Mouse (Mus musculus) limb, embryonic 11.5 days (tissue): ENCODE measurements around the gene Ormdl3. TPM values are rescaled to one million over a fixed set of nuclear protein-coding genes. Genes with fewer than 3 reads are reported as not detected.

Experiments
- ATAC-seq: fragments of 200-750 bp; cut with Nextera tagmentation; 2 replicates; pipeline ENCODE4 v1.8.0; 2017; ENCODE audit warnings: low read depth; ENCODE audit not compliant: insufficient number of reproducible peaks, low FRiP score, low TSS enrichment
- DNase-seq: peaks from one replicate; pipeline ENCODE4 v3.0.0-alpha.2; 2015; ENCODE audit warnings: low spot score
- H3K27ac ChIP-seq: fragments of 300-500 bp; sonication (generic); replicated peaks from 2 replicates; pipeline ENCODE4 v1.5.1; 2014; ENCODE audit warnings: low read depth, mild to moderate bottlenecking, low read length
- H3K27me3 ChIP-seq: fragments of 300-500 bp; sonication (generic); 2 replicates; pipeline ENCODE4 v1.6.1; 2014; ENCODE audit warnings: mild to moderate bottlenecking, low read length, mixed read lengths; ENCODE audit not compliant: control insufficient read depth, insufficient read depth
- H3K36me3 ChIP-seq: fragments of 300-500 bp; sonication (generic); 2 replicates; pipeline ENCODE4 v1.6.1; 2014; ENCODE audit warnings: mild to moderate bottlenecking, low read length, moderate library complexity, mixed read lengths; ENCODE audit not compliant: control insufficient read depth, insufficient read depth
- H3K4me1 ChIP-seq: fragments of 300-500 bp; sonication (generic); 2 replicates; pipeline ENCODE4 v1.6.1; 2014; ENCODE audit warnings: low read length, mixed read lengths; ENCODE audit not compliant: control insufficient read depth, insufficient read depth
- H3K4me2 ChIP-seq: fragments of 300-500 bp; sonication (generic); 2 replicates; pipeline ENCODE4 v1.6.1; 2014; ENCODE audit warnings: low read depth, mild to moderate bottlenecking, moderate library complexity; ENCODE audit not compliant: severe bottlenecking
- H3K4me3 ChIP-seq: fragments of 300-500 bp; sonication (generic); 2 replicates; pipeline ENCODE4 v1.5.1; 2014; ENCODE audit warnings: low read depth, low read length
- H3K9ac ChIP-seq: fragments of 300-500 bp; sonication (generic); 2 replicates; pipeline ENCODE4 v1.6.1; 2014; ENCODE audit warnings: mild to moderate bottlenecking, low read length
- H3K9me3 ChIP-seq: fragments of 300-500 bp; sonication (generic); 2 replicates; pipeline ENCODE4 v1.6.1; 2016; ENCODE audit warnings: low read length; ENCODE audit not compliant: control insufficient read depth
- WGBS: fragments of 180-500 bp; shearing (Covaris S2); extraction: QIAGEN DNeasy Blood & Tissue Kit; methylation state at CpG from one replicate; pipeline ENCODE4 v1.1.7; 2014; 5-methylcytosine and 5-hydroxymethylcytosine counted together
- polyA plus RNA-seq: library from polyadenylated mRNA; unstranded; fragments of >200 nt; fragmentation: Nextera tagmentation; extraction: Ambion mirVana; gene quantifications from 2 replicates; pipeline ENCODE4 v1.2.1, GENCODE M21; 2014

Gene Ormdl3
- polyA plus RNA-seq, 1 experiment from 2014 or later = 9.6 TPM

DNA sequence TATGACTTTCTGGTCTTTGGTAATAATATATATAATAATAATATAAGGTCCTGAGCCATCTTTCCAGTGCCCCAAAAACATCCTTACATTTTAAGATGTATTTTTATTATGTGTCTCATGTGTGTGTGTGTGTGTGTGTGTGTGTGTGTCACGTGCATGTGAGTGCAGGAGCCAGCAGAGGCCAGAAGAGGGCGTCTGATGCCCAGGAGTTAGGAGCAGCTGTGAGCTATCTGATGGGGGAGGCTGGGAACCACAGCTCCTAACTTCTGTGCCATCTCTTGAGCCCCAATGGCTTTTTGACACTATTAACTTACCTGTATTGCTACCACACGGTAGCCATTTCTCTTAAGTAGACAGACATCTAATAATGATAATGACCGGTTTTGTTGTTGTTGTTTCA lies 33.2 kb downstream of the Ormdl3 start:
- ATAC-seq (no peak), DNase-seq (no peak)
- H3K4me2 ChIP-seq = no peak overlapping the region
- H3K9me3 ChIP-seq = no peaks in the 10 kb centered on the region
- no peak overlapping the region for H3K4me3 ChIP-seq
- no peak overlapping the region for H3K9ac ChIP-seq
- H3K27ac ChIP-seq = no peak overlapping the region
- no peaks in the 10 kb centered on the region for H3K4me1 ChIP-seq
- H3K27me3 ChIP-seq = 0 out of 2 replicates have a peak, but pooled peaks cover 3% of the 10 kb centered on the region
- 90% methylated on average over 4 of the region's 4 CpGs for WGBS
- no peaks in the 10 kb centered on the region for H3K36me3 ChIP-seq

DNA sequence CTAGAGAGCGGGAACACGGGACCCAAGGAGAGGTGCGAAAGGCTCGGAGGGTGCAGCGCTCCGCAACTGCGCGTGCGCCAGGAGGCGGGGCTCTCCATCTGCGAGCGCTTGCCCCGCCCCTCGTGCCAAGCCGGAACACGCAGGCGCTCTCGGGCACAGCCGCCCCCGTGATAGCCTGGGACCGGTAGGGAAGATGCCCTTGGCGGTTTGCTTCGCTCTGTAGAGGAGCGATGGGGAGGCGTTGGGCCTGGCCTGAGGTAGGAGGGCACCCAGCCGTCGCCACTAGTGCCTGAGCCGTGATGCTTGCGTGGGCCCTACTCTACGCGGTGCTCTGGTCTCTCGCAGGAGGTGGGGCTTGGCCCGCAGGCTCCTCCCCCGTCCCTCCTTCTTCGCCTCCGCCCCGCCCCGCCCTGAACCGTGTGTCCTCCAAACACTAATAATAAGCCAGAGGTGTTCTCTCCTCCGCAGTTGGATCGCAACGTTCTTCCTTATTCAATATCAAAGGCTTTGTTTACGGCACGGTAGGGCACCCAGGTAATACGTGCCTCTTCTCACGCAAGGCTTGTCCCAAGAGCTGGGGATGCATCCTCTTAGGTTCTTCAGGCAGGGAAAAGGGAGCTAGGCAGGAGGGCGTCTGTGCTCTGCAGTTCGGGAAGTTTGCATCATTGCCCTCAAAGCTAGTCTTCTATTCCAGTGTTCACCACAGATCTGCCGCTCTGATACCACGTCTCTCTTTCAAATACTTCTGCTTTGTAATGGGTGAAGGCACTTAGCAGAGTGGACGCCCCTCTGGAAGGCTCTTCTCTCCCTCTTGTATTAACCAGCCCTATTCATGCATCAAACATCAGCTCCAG lies 36.0 kb downstream of the Ormdl3 start, which contains the start of gene Zpbp2:
Gene Zpbp2, plus strand, starts transcription at position 123 of the 854 bp plus-strand sequence.
- Histone ChIP-seq H3K4me2 (peak within 1 kb of the TSS; percentile 38), H3K9ac (peak within 1 kb of the TSS; percentile 56), H3K4me3 (peak within 1 kb of the TSS; percentile 57), H3K27me3 (peaks cover 15% of the 10 kb centered on the region), H3K27ac (no peak within 1 kb of the TSS), H3K9me3 (no peaks in the 10 kb centered on the region), H3K4me1 (no peaks in the 10 kb centered on the region), H3K36me3 (no peaks in the 10 kb centered on the region)
- DNase-seq (peak; percentile 94), ATAC-seq (peak; percentile 93)
- whole genome bisulfite sequencing = under 1% methylated on average over 51 of the region's 51 CpGs

DNA sequence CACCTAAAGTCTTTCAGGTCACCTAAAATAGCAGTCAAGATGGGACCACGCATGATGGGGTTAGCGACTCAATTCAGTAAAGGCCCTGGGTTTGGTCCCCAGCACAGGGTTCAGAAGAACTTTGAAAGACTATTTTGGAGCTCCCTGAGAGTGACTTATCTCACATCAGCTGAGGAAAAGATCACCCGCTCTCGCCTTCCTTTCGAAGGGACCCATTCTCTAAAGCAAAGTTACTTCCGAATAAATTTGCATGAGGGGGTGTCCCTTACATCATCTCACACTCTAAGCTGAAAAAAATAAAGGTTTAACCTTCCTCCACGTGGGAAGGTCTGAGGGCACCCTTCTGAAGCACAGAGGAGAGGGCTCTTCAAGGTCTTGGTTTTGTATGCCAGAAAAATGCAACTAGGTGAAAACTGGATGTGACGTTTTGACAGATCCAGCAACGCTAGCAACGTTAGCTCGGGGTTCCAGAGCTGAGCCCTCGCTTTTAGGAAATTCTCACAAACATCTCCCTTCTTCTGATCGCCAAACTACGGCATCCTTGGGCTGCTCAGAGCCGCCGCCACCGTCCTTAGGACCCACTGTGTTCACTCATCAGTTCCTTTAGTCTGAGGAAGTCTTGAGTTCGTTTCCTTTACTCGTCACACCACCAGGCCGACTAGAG lies 36.7 kb downstream of the Ormdl3 start:
- Histone ChIP-seq H3K4me3 (peak overlapping the region; percentile 57), H3K4me2 (peak overlapping the region; percentile 38), H3K27ac (no peak overlapping the region), H3K9me3 (no peaks in the 10 kb centered on the region), H3K9ac (peak overlapping the region; percentile 56; the same call in 1 of the 2 replicates), H3K4me1 (peaks cover 2% of the 10 kb centered on the region; the same call in 1 of the 2 replicates), H3K27me3 (peaks cover 22% of the 10 kb centered on the region), H3K36me3 (no peaks in the 10 kb centered on the region)
- no peak for DNase-seq
- no peak for ATAC-seq
- WGBS = 15% methylated on average over 20 of the region's 20 CpGs

DNA sequence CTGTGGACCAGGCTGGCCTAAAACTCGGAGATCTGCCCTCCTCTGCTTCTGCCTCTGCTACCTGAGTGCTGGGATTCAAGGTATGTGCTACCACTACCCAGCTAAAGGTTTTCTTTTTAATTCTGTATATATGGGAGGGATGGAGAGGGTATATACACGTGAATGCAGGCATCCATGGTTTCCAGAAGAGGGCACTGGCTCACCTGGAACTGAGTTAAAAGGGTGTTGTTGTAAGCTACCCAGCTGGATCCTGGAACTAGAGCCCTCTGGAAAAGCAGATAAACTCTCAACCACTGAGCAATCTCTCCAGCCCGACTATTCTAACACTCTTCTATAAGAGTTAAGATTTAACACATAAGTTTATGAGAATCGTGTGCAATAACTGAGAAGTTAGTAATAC lies 37.8 kb downstream of the Ormdl3 start:
- peaks cover 5% of the 10 kb centered on the region; the same call in 1 of the 2 replicates for H3K4me1 ChIP-seq
- H3K36me3 ChIP-seq = no peaks in the 10 kb centered on the region
- WGBS = 65% methylated on average over 4 of the region's 4 CpGs
- H3K9ac ChIP-seq = no peak overlapping the region
- no peak overlapping the region for H3K4me3 ChIP-seq
- no peak overlapping the region for H3K27ac ChIP-seq
- no peak overlapping the region for H3K4me2 ChIP-seq
- no peaks in the 10 kb centered on the region for H3K9me3 ChIP-seq
- H3K27me3 ChIP-seq = peaks cover 23% of the 10 kb centered on the region
- DNase-seq = no peak
- ATAC-seq = no peak

DNA sequence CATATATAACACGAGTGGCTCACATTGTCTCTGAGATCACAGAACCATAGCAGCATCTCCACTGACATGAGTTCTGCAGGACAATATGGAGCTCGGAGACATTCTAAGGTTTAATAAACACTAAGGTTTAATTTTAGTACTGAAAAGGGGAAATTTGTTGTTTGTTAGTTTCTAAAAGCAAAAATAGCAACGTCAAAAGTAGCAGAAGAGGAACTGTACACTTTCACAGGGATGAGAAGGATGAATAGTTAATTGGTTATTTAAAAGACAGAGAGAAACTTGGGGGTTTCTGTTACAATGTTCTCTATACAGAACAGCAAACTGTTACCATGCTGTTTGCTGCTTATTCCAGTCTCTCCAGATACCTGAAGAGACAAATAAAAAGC lies 39.9 kb downstream of the Ormdl3 start:
- H3K4me1 ChIP-seq = peaks cover 5% of the 10 kb centered on the region; the same call in 1 of the 2 replicates
- no peak overlapping the region for H3K27ac ChIP-seq
- no peaks in the 10 kb centered on the region for H3K9me3 ChIP-seq
- no peak for DNase-seq
- no peak overlapping the region for H3K4me3 ChIP-seq
- no peak overlapping the region for H3K4me2 ChIP-seq
- 60% methylated on average over 3 of the region's 3 CpGs for WGBS
- H3K27me3 ChIP-seq = peaks cover 31% of the 10 kb centered on the region
- H3K9ac ChIP-seq = no peak overlapping the region
- no peaks in the 10 kb centered on the region for H3K36me3 ChIP-seq
- no peak for ATAC-seq

DNA sequence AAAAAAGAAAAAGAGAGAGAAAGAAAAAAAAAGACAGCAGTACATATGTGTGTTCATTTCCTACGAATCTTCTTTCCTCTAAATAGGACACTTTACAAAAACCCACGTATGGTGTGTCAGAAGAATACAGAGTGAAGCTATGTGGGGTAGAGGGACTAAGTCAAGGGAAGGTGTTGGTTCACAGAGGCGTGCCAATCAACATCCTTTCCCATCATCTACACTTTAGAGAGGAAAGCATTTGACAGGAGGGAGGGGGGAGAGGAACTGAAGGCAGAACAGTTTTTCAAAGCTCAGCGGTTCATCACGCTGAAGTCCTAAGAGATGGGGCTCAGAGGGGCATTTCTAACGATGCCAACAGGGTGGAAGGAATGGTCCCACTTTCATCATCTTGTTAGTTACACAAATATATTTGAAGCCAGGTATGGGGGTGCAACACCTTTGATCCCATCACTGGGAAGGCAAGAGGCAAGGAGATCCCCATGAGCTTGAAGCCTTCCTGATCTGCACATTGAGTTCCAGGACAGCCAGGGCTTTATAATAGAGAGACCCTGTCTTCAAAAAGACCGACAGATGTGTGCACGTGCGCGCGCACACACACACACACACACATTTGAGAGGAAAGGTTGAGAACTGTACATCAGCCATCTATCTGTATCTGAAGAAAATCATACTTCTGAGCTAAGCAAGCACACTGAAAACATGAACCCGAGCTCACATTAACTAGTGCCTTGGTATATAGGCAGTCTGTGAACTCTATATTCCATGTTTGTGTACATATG lies 40.5 kb downstream of the Ormdl3 start:
- Histone ChIP-seq H3K9me3 (no peaks in the 10 kb centered on the region), H3K27me3 (peaks cover 31% of the 10 kb centered on the region), H3K27ac (no peak overlapping the region), H3K9ac (no peak overlapping the region), H3K4me3 (no peak overlapping the region), H3K36me3 (no peaks in the 10 kb centered on the region), H3K4me2 (no peak overlapping the region), H3K4me1 (peaks cover 5% of the 10 kb centered on the region; the same call in 1 of the 2 replicates)
- ATAC-seq (no peak), DNase-seq (no peak)
- WGBS = 39% methylated on average over 12 of the region's 12 CpGs

DNA sequence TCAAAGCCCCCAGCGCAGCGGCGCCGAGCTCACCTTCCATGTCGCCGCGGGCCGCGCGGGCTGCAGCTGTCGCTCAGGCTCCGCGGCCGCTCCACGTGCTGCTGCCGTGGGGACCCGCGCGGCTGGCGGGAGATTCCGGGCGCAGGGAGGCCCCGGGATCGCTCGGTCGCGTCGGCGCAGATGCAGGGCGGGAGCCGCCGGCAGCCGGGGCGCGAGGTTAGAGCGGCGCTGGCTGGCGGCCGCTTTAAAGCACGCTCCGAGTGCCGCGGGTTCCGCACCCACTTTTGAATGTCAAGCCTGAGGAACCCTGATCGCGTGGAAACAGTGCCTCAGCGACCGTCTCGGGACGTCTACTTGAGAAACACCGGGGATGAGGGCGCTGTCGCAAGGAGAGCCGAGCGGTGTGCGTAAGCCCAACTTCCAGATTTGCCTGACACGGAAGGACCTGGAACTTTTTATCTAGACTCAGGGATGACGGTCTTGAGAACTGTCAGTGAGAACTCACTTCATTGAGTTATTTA lies 41.4 kb downstream of the Ormdl3 start, which contains the start of gene Ikzf3:
Gene Ikzf3, minus strand, starts transcription at position 321 of the 521 bp plus-strand sequence.
- no peaks in the 10 kb centered on the region for H3K36me3 ChIP-seq
- H3K4me2 ChIP-seq = peak within 1 kb of the TSS; percentile 72
- WGBS = under 1% methylated on average over 58 of the region's 58 CpGs
- peaks cover 31% of the 10 kb centered on the region for H3K27me3 ChIP-seq
- H3K9me3 ChIP-seq = no peaks in the 10 kb centered on the region
- H3K27ac ChIP-seq = no peak within 1 kb of the TSS
- ATAC-seq = no peak
- H3K9ac ChIP-seq = peak within 1 kb of the TSS; percentile 39; the same call in 1 of the 2 replicates
- DNase-seq = peak; percentile 70
- peaks cover 5% of the 10 kb centered on the region; the same call in 1 of the 2 replicates for H3K4me1 ChIP-seq
- peak within 1 kb of the TSS; percentile 28 for H3K4me3 ChIP-seq
